Mouse (Mus musculus) heart, embryonic 16.5 days (tissue): ENCODE measurements around the gene Angptl8. TPM values are rescaled to one million over a fixed set of nuclear protein-coding genes. Genes with fewer than 3 reads are reported as not detected.

Experiments used
- microRNA-seq: library from miRNA; unstranded; fragments of <30 nt; microRNA quantifications from one replicate; pipeline ENCODE4, GENCODE M21; 2017
- polyA plus RNA-seq: library from polyadenylated mRNA; unstranded; fragments of >200 nt; fragmentation: Nextera tagmentation; extraction: Ambion mirVana; gene quantifications from 2 replicates; pipeline ENCODE4 v1.2.1, GENCODE M21; 2015

Gene Angptl8
- polyA plus RNA-seq, 1 experiment from 2014 or later, result 1.7 TPM

Small RNAs within 50 kb of the gene (microRNA-seq; reads per million reads assigned to microRNA genes)
- 8.1 reads per million, percentile 24 among the genes with 10 or more reads in this experiment for gene Mir7083

Other genes starting within 250 kb of the Angptl8 start
- 28.4 and 28.6 TPM in 2 replicates for gene Timm29, start 242.8 kb upstream of the Angptl8 start, polyA plus RNA-seq
- gene Yipf2, start 242.7 kb upstream of the Angptl8 start, polyA plus RNA-seq, result 16.4 and 17.7 TPM in 2 replicates
- 50.7 and 52.5 TPM in 2 replicates for gene Smarca4, start 219.3 kb upstream of the Angptl8 start, polyA plus RNA-seq
- gene Ldlr, start 112.0 kb upstream of the Angptl8 start, polyA plus RNA-seq, result 17.7 and 19.1 TPM in 2 replicates
- gene Spc24, start 75.2 kb upstream of the Angptl8 start, polyA plus RNA-seq, result 91.4 and 93.2 TPM in 2 replicates
- 16.6 and 21.8 TPM in 2 replicates for gene Kank2, start 36.8 kb upstream of the Angptl8 start, polyA plus RNA-seq
- 45.2 and 46.2 TPM in 2 replicates for gene Dock6, start 17.1 kb downstream of the Angptl8 start, polyA plus RNA-seq
- 10.8 and 11.4 TPM in 2 replicates for gene Rab3d, start 82.7 kb downstream of the Angptl8 start, polyA plus RNA-seq
- gene Ccdc159, start 92.0 kb downstream of the Angptl8 start, polyA plus RNA-seq, result 2.3 and 2.7 TPM in 2 replicates
- 39.1 and 45.3 TPM in 2 replicates for gene Tmem205, start 92.0 kb downstream of the Angptl8 start, polyA plus RNA-seq
- 3.2 and 4.3 TPM in 2 replicates for gene Plppr2, start 101.5 kb downstream of the Angptl8 start, polyA plus RNA-seq
- 4.4 and 4.9 TPM in 2 replicates for gene Swsap1, start 120.2 kb downstream of the Angptl8 start, polyA plus RNA-seq
- gene Epor, start 128.0 kb downstream of the Angptl8 start, polyA plus RNA-seq, result 3.6 TPM in 2 replicates
- 2.6 and 3.0 TPM in 2 replicates for gene Rgl3, start 153.9 kb downstream of the Angptl8 start, polyA plus RNA-seq
- gene Ccdc151, start 167.1 kb downstream of the Angptl8 start, polyA plus RNA-seq, result 0.45 and 1.1 TPM in 2 replicates
- 72.7 and 76.8 TPM in 2 replicates for gene Prkcsh, start 167.3 kb downstream of the Angptl8 start, polyA plus RNA-seq
- 0.21 and 0.29 TPM in 2 replicates for gene Elavl3, start 216.5 kb downstream of the Angptl8 start, polyA plus RNA-seq
- gene Gm49318, start 235.7 kb downstream of the Angptl8 start, polyA plus RNA-seq, result not detected in 2 replicates
- 10.4 and 10.7 TPM in 2 replicates for gene Zfp653, start 235.9 kb downstream of the Angptl8 start, polyA plus RNA-seq
- 68.8 and 73.1 TPM in 2 replicates for gene Ecsit, start 249.9 kb downstream of the Angptl8 start, polyA plus RNA-seq